Mouse (Mus musculus): ENCODE data around the gene Ccdc190. TPM values are rescaled to one million over a fixed set of nuclear protein-coding genes. Genes with fewer than 3 reads are reported as not detected.

Gene Ccdc190
- polyA plus RNA-seq, 1 experiment: not detected

GRCm38 (mm10) chr1:169916659-169917058, 11.8 kb upstream of the Ccdc190 start:
- H3K4me1 ChIP-seq (ENCODE audit: control insufficient read depth, insufficient read depth, insufficient read length, low read length): peaks cover 4% of the 10 kb centered on the region; the same call in 1 of the 2 replicates
- H3K4me3 ChIP-seq (ENCODE audit: low read depth, low read length): no peak overlapping the region
- H3K27me3 ChIP-seq (ENCODE audit: control insufficient read depth, insufficient read depth, low read length): no peaks in the 10 kb centered on the region
- 13% methylated on average over 7 of the region's 7 CpGs for WGBS
- no peak for TF ChIP-seq CTCF (IDR thresholded peaks at IDR 0.05; ENCODE audit: extremely low read depth, insufficient read length, insufficient replicate concordance, low read depth, low read length)
- no peaks in the 10 kb centered on the region for H3K36me3 ChIP-seq (ENCODE audit: control insufficient read depth, insufficient read depth, low read length)
- H3K27ac ChIP-seq (ENCODE audit: insufficient read depth, low read depth, low read length): 0 out of 2 replicates have a peak overlapping the region, but pooled peaks have one; percentile 21

- H3K27me3 ChIP-seq (ENCODE audit: control insufficient read depth, insufficient read depth, low read length): no peaks in the 10 kb centered on the region
- TF ChIP-seq POLR2A (IDR thresholded peaks at IDR 0.05; ENCODE audit: low read depth, low read length) (no peak), CTCF (IDR thresholded peaks at IDR 0.05; ENCODE audit: extremely low read depth, insufficient read length, insufficient replicate concordance, low read depth, low read length) (no peak)
- 11% methylated on average over 9 of the region's 9 CpGs for WGBS
- no peaks in the 10 kb centered on the region for H3K36me3 ChIP-seq (ENCODE audit: control insufficient read depth, insufficient read depth, low read length)
- H3K27ac ChIP-seq (ENCODE audit: insufficient read depth, low read depth, low read length): peak overlapping the region; percentile 21; the same call in 1 of the 2 replicates
- no peak overlapping the region for H3K4me3 ChIP-seq (ENCODE audit: low read depth, low read length)
- peaks cover 4% of the 10 kb centered on the region; the same call in 1 of the 2 replicates for H3K4me1 ChIP-seq (ENCODE audit: control insufficient read depth, insufficient read depth, insufficient read length, low read length)
Measured at GRCm38 (mm10) chr1:169917115-169917796, 11.2 kb upstream of the Ccdc190 start.

GRCm38 (mm10) chr1:169917998-169918397, 10.4 kb upstream of the Ccdc190 start:
- no peak overlapping the region for H3K27ac ChIP-seq (ENCODE audit: insufficient read depth, low read depth, low read length)
- 15% methylated on average over 4 of the region's 4 CpGs for WGBS
- no peak overlapping the region for H3K4me3 ChIP-seq (ENCODE audit: low read depth, low read length)
- no peaks in the 10 kb centered on the region for H3K36me3 ChIP-seq (ENCODE audit: control insufficient read depth, insufficient read depth, low read length)
- peak; percentile 76; the same call in 1 of the 2 replicates for TF ChIP-seq CTCF (IDR thresholded peaks at IDR 0.05; ENCODE audit: extremely low read depth, insufficient read length, insufficient replicate concordance, low read depth, low read length)
- no peak for TF ChIP-seq POLR2A (IDR thresholded peaks at IDR 0.05; ENCODE audit: low read depth, low read length)
- no peaks in the 10 kb centered on the region for H3K27me3 ChIP-seq (ENCODE audit: control insufficient read depth, insufficient read depth, low read length)
- H3K4me1 ChIP-seq (ENCODE audit: control insufficient read depth, insufficient read depth, insufficient read length, low read length): peaks cover 4% of the 10 kb centered on the region; the same call in 1 of the 2 replicates

GRCm38 (mm10) chr1:169919211-169919610, 9.2 kb upstream of the Ccdc190 start:
- Histone ChIP-seq H3K36me3 (ENCODE audit: control insufficient read depth, insufficient read depth, low read length) (no peaks in the 10 kb centered on the region), H3K27me3 (ENCODE audit: control insufficient read depth, insufficient read depth, low read length) (no peaks in the 10 kb centered on the region), H3K4me3 (ENCODE audit: low read depth, low read length) (no peak overlapping the region), H3K4me1 (ENCODE audit: control insufficient read depth, insufficient read depth, insufficient read length, low read length) (peaks cover 4% of the 10 kb centered on the region; the same call in 1 of the 2 replicates), H3K27ac (ENCODE audit: insufficient read depth, low read depth, low read length) (no peak overlapping the region)
- 2% methylated on average over 11 of the region's 11 CpGs for WGBS
- TF ChIP-seq CTCF (IDR thresholded peaks at IDR 0.05; ENCODE audit: extremely low read depth, insufficient read length, insufficient replicate concordance, low read depth, low read length): peak; percentile 48; the same call in 1 of the 2 replicates
- no peak for TF ChIP-seq POLR2A (IDR thresholded peaks at IDR 0.05; ENCODE audit: low read depth, low read length)

- Histone ChIP-seq H3K27ac (ENCODE audit: insufficient read depth, low read depth, low read length) (peak overlapping the region; percentile 67), H3K4me3 (ENCODE audit: low read depth, low read length) (no peak overlapping the region), H3K36me3 (ENCODE audit: control insufficient read depth, insufficient read depth, low read length) (no peaks in the 10 kb centered on the region), H3K4me1 (ENCODE audit: control insufficient read depth, insufficient read depth, insufficient read length, low read length) (peaks cover 6% of the 10 kb centered on the region; the same call in 1 of the 2 replicates), H3K27me3 (ENCODE audit: control insufficient read depth, insufficient read depth, low read length) (no peaks in the 10 kb centered on the region)
- WGBS: 15% methylated on average over 8 of the region's 8 CpGs
- TF ChIP-seq POLR2A (IDR thresholded peaks at IDR 0.05; ENCODE audit: low read depth, low read length): no peak
- TF ChIP-seq CTCF (IDR thresholded peaks at IDR 0.05; ENCODE audit: extremely low read depth, insufficient read length, insufficient replicate concordance, low read depth, low read length): peak; percentile 88; the same call in 1 of the 2 replicates
Measured at GRCm38 (mm10) chr1:169921710-169922211, 6.7 kb upstream of the Ccdc190 start.

- no peaks in the 10 kb centered on the region for H3K27me3 ChIP-seq (ENCODE audit: control insufficient read depth, insufficient read depth, low read length)
- TF ChIP-seq CTCF (IDR thresholded peaks at IDR 0.05; ENCODE audit: extremely low read depth, insufficient read length, insufficient replicate concordance, low read depth, low read length) (no peak), POLR2A (IDR thresholded peaks at IDR 0.05; ENCODE audit: low read depth, low read length) (no peak)
- peaks cover 10% of the 10 kb centered on the region; the same call in 1 of the 2 replicates for H3K4me1 ChIP-seq (ENCODE audit: control insufficient read depth, insufficient read depth, insufficient read length, low read length)
- H3K27ac ChIP-seq (ENCODE audit: insufficient read depth, low read depth, low read length): no peak overlapping the region
- H3K4me3 ChIP-seq (ENCODE audit: low read depth, low read length): no peak overlapping the region
- no peaks in the 10 kb centered on the region for H3K36me3 ChIP-seq (ENCODE audit: control insufficient read depth, insufficient read depth, low read length)
- 21% methylated on average over 2 of the region's 2 CpGs for WGBS
Measured at GRCm38 (mm10) chr1:169924567-169924966, 3.9 kb upstream of the Ccdc190 start.

- H3K27me3 ChIP-seq (ENCODE audit: control insufficient read depth, insufficient read depth, low read length): no peaks in the 10 kb centered on the region
- H3K27ac ChIP-seq (ENCODE audit: insufficient read depth, low read depth, low read length): no peak overlapping the region
- H3K36me3 ChIP-seq (ENCODE audit: control insufficient read depth, insufficient read depth, low read length): no peaks in the 10 kb centered on the region
- 55% methylated on average over 8 of the region's 8 CpGs for WGBS
- TF ChIP-seq CTCF (IDR thresholded peaks at IDR 0.05; ENCODE audit: extremely low read depth, insufficient read length, insufficient replicate concordance, low read depth, low read length) (no peak), POLR2A (IDR thresholded peaks at IDR 0.05; ENCODE audit: low read depth, low read length) (no peak)
- peaks cover 8% of the 10 kb centered on the region; the same call in 1 of the 2 replicates for H3K4me1 ChIP-seq (ENCODE audit: control insufficient read depth, insufficient read depth, insufficient read length, low read length)
- no peak overlapping the region for H3K4me3 ChIP-seq (ENCODE audit: low read depth, low read length)
Measured at GRCm38 (mm10) chr1:169927753-169928369, 587 bp upstream of the Ccdc190 start.
